Mouse (Mus musculus) embryo, embryonic 10.5 days (tissue): Measurements from ENCODE around the gene Kcnj3.
"Not testable (repeated sequence)": the region's sequence is repeated elsewhere in the genome, so short reads cannot be mapped to it uniquely, and the experiment has no call there.

Experiments used
- DNase-seq: peaks from one replicate; pipeline ENCODE4 v3.0.0-alpha.2; 2015; ENCODE audit warnings: low spot score

Kcnj3 gene

GRCm38 (mm10) chr2:55435721-55436260 lies at the start of gene Kcnj3:
TSS of gene Kcnj3 (plus strand) at chr2:55435970.
- DNase-seq = peak; percentile 49

GRCm38 (mm10) chr2:55390330-55390989 lies 45.3 kb upstream of the Kcnj3 start:
- no peak for DNase-seq

- no peak for DNase-seq
Observed at GRCm38 (mm10) chr2:55405307-55405706, 30.5 kb upstream of the Kcnj3 start.

- no peak for DNase-seq
Observed at GRCm38 (mm10) chr2:55427633-55428032, 8.1 kb upstream of the Kcnj3 start.

- no peak for DNase-seq
Observed at GRCm38 (mm10) chr2:55432104-55432503, 3.7 kb upstream of the Kcnj3 start.

- DNase-seq = peak; percentile 23
Observed at GRCm38 (mm10) chr2:55436261-55437006, 664 bp downstream of the Kcnj3 start.

GRCm38 (mm10) chr2:55437007-55437949 lies 1.5 kb downstream of the Kcnj3 start:
- DNase-seq = peak; percentile 58

- no peak for DNase-seq
Observed at GRCm38 (mm10) chr2:55437977-55438376, 2.2 kb downstream of the Kcnj3 start.

GRCm38 (mm10) chr2:55439211-55439610 lies 3.4 kb downstream of the Kcnj3 start:
- DNase-seq = no peak

- DNase-seq = no peak
Observed at GRCm38 (mm10) chr2:55442006-55442405, 6.2 kb downstream of the Kcnj3 start.

- DNase-seq = no peak
Observed at GRCm38 (mm10) chr2:55447298-55447697, 11.5 kb downstream of the Kcnj3 start.

GRCm38 (mm10) chr2:55450774-55451173 lies 15.0 kb downstream of the Kcnj3 start:
- DNase-seq = no peak

- DNase-seq = no peak
Observed at GRCm38 (mm10) chr2:55459195-55459594, 23.4 kb downstream of the Kcnj3 start.

- no peak for DNase-seq
Observed at GRCm38 (mm10) chr2:55469141-55469540, 33.4 kb downstream of the Kcnj3 start.

- DNase-seq = no peak
Observed at GRCm38 (mm10) chr2:55470006-55470405, 34.2 kb downstream of the Kcnj3 start.

GRCm38 (mm10) chr2:55479511-55479910 lies 43.7 kb downstream of the Kcnj3 start:
- no peak for DNase-seq

GRCm38 (mm10) chr2:55479933-55480601 lies 44.3 kb downstream of the Kcnj3 start:
- no peak for DNase-seq

GRCm38 (mm10) chr2:55480602-55480965 lies 44.8 kb downstream of the Kcnj3 start:
- no peak for DNase-seq

GRCm38 (mm10) chr2:55485500-55486129 lies 49.8 kb downstream of the Kcnj3 start:
- DNase-seq = not testable (repeated sequence)

GRCm38 (mm10) chr2:55503390-55504176 lies 67.8 kb downstream of the Kcnj3 start:
- no peak for DNase-seq
